Mouse (Mus musculus): ENCODE data around the gene Actn2.

DNA sequence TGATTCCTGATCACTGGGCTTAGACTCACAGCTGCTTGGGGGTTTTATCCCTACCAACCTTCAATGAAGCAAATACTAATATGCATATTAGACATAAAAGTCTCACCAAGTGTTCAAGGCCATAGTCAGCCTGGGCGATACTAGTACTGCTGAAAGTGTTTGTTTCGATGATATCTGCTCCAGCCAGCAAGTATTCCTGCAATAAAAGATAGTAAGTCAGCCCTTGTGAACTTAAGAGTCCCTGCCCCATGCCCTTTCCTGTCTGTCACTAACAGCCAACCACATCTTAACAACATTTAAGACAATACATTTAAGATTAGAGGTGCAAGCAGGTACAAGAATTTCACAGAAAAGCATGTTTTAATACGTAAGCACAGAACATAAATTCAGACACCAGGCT is 90.1 kb downstream of the Actn2 start:
- no peak for TF ChIP-seq GATA1 (IDR thresholded peaks at IDR 0.05; ENCODE audit: low read length)
- TF ChIP-seq TAL1 (IDR thresholded peaks at IDR 0.05; ENCODE audit: low read length) = no peak

Data from erythroblast, embryonic 14.5 days (primary cell).